Mouse (Mus musculus): ENCODE results near the gene AU018091.
"Not testable (repeated sequence)": the region's sequence is repeated elsewhere in the genome, so short reads cannot be mapped to it uniquely, and the experiment has no call there.

The AU018091 gene

GRCm38 (mm10) chr7:3166270-3166669 lies 2.7 kb downstream of the AU018091 start:
- DNase-seq (ENCODE audit: low spot score), result no peak

DNA sequence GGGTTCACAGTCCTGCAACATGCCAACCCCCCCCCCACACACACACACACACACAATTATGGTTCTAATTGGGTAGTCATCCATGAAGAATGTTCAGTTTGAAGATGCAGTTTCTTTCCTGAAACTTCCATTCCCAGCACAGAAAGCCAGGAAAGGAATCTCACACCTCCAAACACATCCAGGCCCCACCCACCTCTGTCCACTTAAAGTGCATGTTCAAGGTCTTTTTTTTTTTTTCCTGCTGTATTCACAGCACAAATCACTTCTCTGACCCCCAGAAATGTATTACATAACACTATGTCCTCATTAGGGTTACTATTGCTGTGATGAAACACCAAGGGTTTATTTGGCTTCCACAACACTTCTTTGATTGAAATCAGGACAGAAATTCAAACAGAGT lies 4.0 kb downstream of the AU018091 start:
- no peak for DNase-seq (ENCODE audit: low spot score)

DNA sequence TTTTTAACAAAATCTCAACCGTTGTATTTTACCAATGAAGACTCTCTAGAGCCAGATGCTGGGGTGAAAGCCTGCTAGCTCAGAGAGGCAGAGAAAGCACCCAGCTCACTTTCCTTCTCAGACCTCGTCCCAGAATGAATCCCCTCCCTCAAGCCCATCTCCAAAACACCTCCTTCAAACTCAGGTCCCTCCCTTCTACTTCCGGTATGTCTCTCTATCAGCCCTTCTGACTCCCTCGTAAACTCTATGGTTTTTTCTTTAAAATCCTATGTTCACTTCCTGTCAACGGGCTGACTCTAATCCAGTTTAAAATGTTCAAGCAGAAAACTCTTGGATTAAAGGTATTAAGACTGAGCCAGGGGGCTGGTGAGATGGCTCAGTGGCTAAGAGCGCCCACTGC lies 4.6 kb downstream of the AU018091 start:
- no peak for DNase-seq (ENCODE audit: low spot score)

- DNase-seq (ENCODE audit: low spot score), result no peak
Measured at GRCm38 (mm10) chr7:3150376-3150775, 18.6 kb downstream of the AU018091 start.

DNA sequence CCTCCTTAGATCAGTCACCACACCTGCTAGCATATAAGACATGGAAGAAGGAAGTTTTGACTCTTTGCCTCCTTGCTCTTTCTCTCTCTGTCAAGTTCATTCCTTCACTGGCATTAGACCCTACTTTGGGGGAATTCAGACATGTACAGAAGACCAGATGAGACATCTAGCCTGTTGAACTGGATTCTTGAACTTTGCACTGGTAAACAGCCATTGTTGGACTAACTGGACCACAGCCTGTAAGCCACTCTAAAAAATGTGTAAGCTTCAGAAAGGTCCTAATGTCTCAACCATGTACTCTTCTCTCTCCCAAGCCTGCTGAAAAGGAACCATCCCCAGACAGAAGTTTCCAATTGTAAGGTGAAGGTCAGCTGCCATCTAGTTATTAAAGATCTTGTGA lies 22.9 kb downstream of the AU018091 start:
- no peak for DNase-seq (ENCODE audit: low spot score)

DNA sequence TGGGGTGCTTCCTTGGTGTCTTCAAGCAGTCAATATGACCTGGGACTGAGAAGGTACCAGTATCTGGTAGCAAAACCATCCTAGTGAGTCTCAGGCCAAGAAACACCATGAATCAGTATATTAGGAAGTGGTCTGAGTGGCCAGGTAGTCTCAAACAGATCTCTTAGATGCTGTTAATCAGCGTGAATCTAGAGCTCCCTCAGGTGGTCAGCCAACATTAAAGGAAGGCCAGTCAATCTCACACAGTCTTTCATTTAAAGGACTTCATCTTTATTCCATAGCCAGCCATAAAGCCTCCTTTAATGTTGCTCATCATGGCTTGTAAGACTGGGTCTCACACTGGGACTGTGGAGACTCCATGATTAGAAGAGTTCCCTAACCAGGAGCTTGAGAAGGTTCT lies 25.7 kb downstream of the AU018091 start:
- no peak for DNase-seq (ENCODE audit: low spot score)

- DNase-seq (ENCODE audit: low spot score), result no peak
Measured at GRCm38 (mm10) chr7:3135606-3136005, 33.4 kb downstream of the AU018091 start.

- no peak for DNase-seq (ENCODE audit: low spot score)
Measured at GRCm38 (mm10) chr7:3134654-3135053, 34.3 kb downstream of the AU018091 start.

DNA sequence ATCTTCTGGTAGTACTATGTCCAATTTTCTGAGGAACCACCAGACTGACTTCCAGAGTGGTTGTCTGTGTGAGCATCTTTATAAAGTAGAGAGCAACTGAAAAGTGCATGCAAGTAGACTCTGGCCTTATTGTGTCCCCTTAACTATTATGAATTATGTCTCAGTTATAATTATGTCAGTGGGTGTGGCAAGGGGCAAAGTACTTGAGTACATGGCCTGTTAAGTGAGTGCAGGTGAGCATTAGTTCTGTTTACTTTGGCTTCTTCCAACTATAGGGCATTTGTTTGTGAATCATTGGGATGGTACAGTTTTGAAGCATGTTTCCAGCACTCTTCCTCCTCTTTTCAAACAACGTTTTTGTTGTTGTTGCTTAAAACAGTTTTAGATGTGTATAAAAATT lies 38.7 kb downstream of the AU018091 start:
- no peak for DNase-seq (ENCODE audit: low spot score)

DNA sequence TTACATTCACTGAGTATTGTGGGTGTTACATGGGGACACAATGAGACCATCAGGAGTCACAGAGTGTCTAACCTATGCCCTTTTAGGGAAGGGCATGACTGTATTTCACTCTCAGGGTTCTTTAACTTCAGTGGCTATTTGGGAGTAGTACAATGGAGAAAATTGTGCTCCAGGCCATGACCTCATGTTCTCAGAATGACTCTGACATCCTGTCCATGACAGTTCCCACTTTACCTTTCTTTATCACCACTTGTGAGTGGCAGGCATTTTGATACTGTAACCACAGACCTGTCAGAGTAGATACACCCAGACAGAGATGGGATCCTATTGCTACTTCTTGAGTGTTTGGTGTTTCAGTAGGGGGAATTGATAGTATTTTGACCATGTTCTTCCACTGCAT lies 40.4 kb downstream of the AU018091 start:
- not testable (repeated sequence) for DNase-seq (ENCODE audit: low spot score)

GRCm38 (mm10) chr7:3111193-3111592 lies 57.8 kb downstream of the AU018091 start:
- not testable (repeated sequence) for DNase-seq (ENCODE audit: low spot score)

GRCm38 (mm10) chr7:3106516-3107077 lies 62.4 kb downstream of the AU018091 start:
- DNase-seq (ENCODE audit: low spot score), result not testable (repeated sequence)

All from T-cell, adult 2 months (primary cell).